Mouse (Mus musculus): ENCODE data around the gene Atf7ip. TPM values are rescaled to one million over a fixed set of nuclear protein-coding genes. Genes with fewer than 3 reads are reported as not detected.

Gene Atf7ip
- polyA plus RNA-seq, 1 experiment from 2014 or later: 41.2 TPM

DNA sequence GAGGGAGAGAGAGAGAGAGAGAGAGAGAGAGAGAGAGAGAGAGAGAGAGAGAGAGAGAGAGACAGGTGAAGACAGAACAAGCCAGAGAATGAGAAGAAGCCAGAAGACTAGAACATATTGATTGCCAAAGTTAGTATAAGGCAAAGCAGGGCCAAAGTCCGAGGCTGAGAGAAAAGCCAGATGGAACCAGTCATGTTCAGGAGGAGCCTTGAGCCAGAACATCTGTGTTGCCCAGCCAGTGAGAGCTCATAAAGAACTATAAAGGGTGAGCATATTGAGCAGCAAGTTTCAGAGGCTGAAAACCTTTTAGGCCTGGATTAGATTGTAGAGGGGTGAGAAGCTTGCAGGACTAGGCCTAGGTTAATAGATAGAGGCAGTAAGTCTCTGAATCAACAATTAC, 28.1 kb upstream of the Atf7ip start:
- H3K27me3 ChIP-seq (ENCODE audit: control insufficient read depth, insufficient read depth, low read depth, low read length): no peaks in the 10 kb centered on the region
- H3K9me3 ChIP-seq (ENCODE audit: control insufficient read depth, low read length): no peaks in the 10 kb centered on the region
- no peaks in the 10 kb centered on the region for H3K36me3 ChIP-seq (ENCODE audit: control insufficient read depth, insufficient read depth, low read length)
- H3K4me3 ChIP-seq (ENCODE audit: low read length): no peak overlapping the region
- no peak overlapping the region for H3K9ac ChIP-seq (ENCODE audit: low read length)
- H3K27ac ChIP-seq (ENCODE audit: low read length): no peak overlapping the region
- WGBS: 70% methylated on average over 1 of the region's 1 CpGs
- H3K4me1 ChIP-seq (replicated peaks; ENCODE audit: control insufficient read depth, insufficient read depth, low read length): no peaks in the 10 kb centered on the region
- H3K4me2 ChIP-seq (ENCODE audit: low read depth, low read length): no peak overlapping the region
- ATAC-seq (ENCODE audit: low read depth): peak; percentile 61

- no peak for ATAC-seq (ENCODE audit: low read depth)
- no peaks in the 10 kb centered on the region for H3K36me3 ChIP-seq (ENCODE audit: control insufficient read depth, insufficient read depth, low read length)
- no peak overlapping the region for H3K9ac ChIP-seq (ENCODE audit: low read length)
- H3K4me2 ChIP-seq (ENCODE audit: low read depth, low read length): no peak overlapping the region
- 93% methylated on average over 2 of the region's 2 CpGs for WGBS
- H3K4me3 ChIP-seq (ENCODE audit: low read length): no peak overlapping the region
- H3K27me3 ChIP-seq (ENCODE audit: control insufficient read depth, insufficient read depth, low read depth, low read length): no peaks in the 10 kb centered on the region
- no peak overlapping the region for H3K27ac ChIP-seq (ENCODE audit: low read length)
- H3K9me3 ChIP-seq (ENCODE audit: control insufficient read depth, low read length): peaks cover 3% of the 10 kb centered on the region; the same call in 1 of the 2 replicates
- H3K4me1 ChIP-seq (replicated peaks; ENCODE audit: control insufficient read depth, insufficient read depth, low read length): no peaks in the 10 kb centered on the region
Observed at GRCm38 (mm10) chr6:136483531-136483930, 22.4 kb upstream of the Atf7ip start.

DNA sequence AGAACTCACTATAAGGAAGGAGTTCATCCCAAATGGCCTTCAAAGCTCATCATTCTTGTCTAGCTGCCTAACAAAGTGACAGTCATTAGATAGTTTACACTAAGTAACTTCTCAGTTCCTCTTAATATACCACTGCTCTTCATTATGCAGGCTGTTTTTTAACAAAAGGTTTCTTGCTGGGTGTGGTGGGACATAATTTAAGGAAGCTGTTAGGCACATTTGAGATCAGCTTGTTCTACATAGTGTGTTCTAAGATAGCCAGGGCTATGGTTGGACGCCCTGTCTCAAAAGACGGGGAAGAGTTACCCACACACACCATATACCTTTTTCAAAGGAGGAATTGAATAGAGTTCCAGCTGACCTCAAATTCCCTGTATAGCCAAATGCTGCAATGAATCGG, 21.9 kb upstream of the Atf7ip start:
- Histone ChIP-seq H3K4me1 (replicated peaks; ENCODE audit: control insufficient read depth, insufficient read depth, low read length) (no peaks in the 10 kb centered on the region), H3K27ac (ENCODE audit: low read length) (no peak overlapping the region), H3K36me3 (ENCODE audit: control insufficient read depth, insufficient read depth, low read length) (no peaks in the 10 kb centered on the region), H3K4me2 (ENCODE audit: low read depth, low read length) (no peak overlapping the region), H3K4me3 (ENCODE audit: low read length) (no peak overlapping the region), H3K9ac (ENCODE audit: low read length) (no peak overlapping the region), H3K9me3 (ENCODE audit: control insufficient read depth, low read length) (peaks cover 3% of the 10 kb centered on the region; the same call in 1 of the 2 replicates), H3K27me3 (ENCODE audit: control insufficient read depth, insufficient read depth, low read depth, low read length) (no peaks in the 10 kb centered on the region)
- ATAC-seq (ENCODE audit: low read depth): no peak
- WGBS: 91% methylated on average over 3 of the region's 3 CpGs

GRCm38 (mm10) chr6:136486166-136486565, 19.8 kb upstream of the Atf7ip start:
- H3K27me3 ChIP-seq (ENCODE audit: control insufficient read depth, insufficient read depth, low read depth, low read length): no peaks in the 10 kb centered on the region
- peaks cover 4% of the 10 kb centered on the region; the same call in 1 of the 2 replicates for H3K4me1 ChIP-seq (replicated peaks; ENCODE audit: control insufficient read depth, insufficient read depth, low read length)
- 78% methylated on average over 4 of the region's 4 CpGs for WGBS
- H3K36me3 ChIP-seq (ENCODE audit: control insufficient read depth, insufficient read depth, low read length): no peaks in the 10 kb centered on the region
- H3K9ac ChIP-seq (ENCODE audit: low read length): no peak overlapping the region
- H3K27ac ChIP-seq (ENCODE audit: low read length): no peak overlapping the region
- H3K4me3 ChIP-seq (ENCODE audit: low read length): no peak overlapping the region
- no peak for ATAC-seq (ENCODE audit: low read depth)
- H3K4me2 ChIP-seq (ENCODE audit: low read depth, low read length): no peak overlapping the region
- H3K9me3 ChIP-seq (ENCODE audit: control insufficient read depth, low read length): peaks cover 3% of the 10 kb centered on the region; the same call in 1 of the 2 replicates

GRCm38 (mm10) chr6:136486801-136487553, 19.0 kb upstream of the Atf7ip start:
- H3K27me3 ChIP-seq (ENCODE audit: control insufficient read depth, insufficient read depth, low read depth, low read length): no peaks in the 10 kb centered on the region
- no peak overlapping the region for H3K4me3 ChIP-seq (ENCODE audit: low read length)
- peak; percentile 37; the same call in 1 of the 2 replicates for ATAC-seq (ENCODE audit: low read depth)
- H3K27ac ChIP-seq (ENCODE audit: low read length): no peak overlapping the region
- peaks cover 3% of the 10 kb centered on the region; the same call in 1 of the 2 replicates for H3K9me3 ChIP-seq (ENCODE audit: control insufficient read depth, low read length)
- no peak overlapping the region for H3K9ac ChIP-seq (ENCODE audit: low read length)
- peak overlapping the region; percentile 18 for H3K4me2 ChIP-seq (ENCODE audit: low read depth, low read length)
- whole genome bisulfite sequencing: 49% methylated on average over 32 of the region's 36 CpGs
- H3K4me1 ChIP-seq (replicated peaks; ENCODE audit: control insufficient read depth, insufficient read depth, low read length): peaks cover 4% of the 10 kb centered on the region; the same call in 1 of the 2 replicates
- H3K36me3 ChIP-seq (ENCODE audit: control insufficient read depth, insufficient read depth, low read length): no peaks in the 10 kb centered on the region

- Histone ChIP-seq H3K27ac (ENCODE audit: low read length) (no peak overlapping the region), H3K4me1 (replicated peaks; ENCODE audit: control insufficient read depth, insufficient read depth, low read length) (peaks cover 4% of the 10 kb centered on the region; the same call in 1 of the 2 replicates), H3K9me3 (ENCODE audit: control insufficient read depth, low read length) (peaks cover 3% of the 10 kb centered on the region; the same call in 1 of the 2 replicates), H3K9ac (ENCODE audit: low read length) (no peak overlapping the region), H3K4me2 (ENCODE audit: low read depth, low read length) (no peak overlapping the region), H3K27me3 (ENCODE audit: control insufficient read depth, insufficient read depth, low read depth, low read length) (no peaks in the 10 kb centered on the region), H3K4me3 (ENCODE audit: low read length) (no peak overlapping the region), H3K36me3 (ENCODE audit: control insufficient read depth, insufficient read depth, low read length) (no peaks in the 10 kb centered on the region)
- WGBS: 90% methylated on average over 1 of the region's 1 CpGs
- ATAC-seq (ENCODE audit: low read depth): no peak
Observed at GRCm38 (mm10) chr6:136487554-136487950, 18.4 kb upstream of the Atf7ip start.

- Histone ChIP-seq H3K9me3 (ENCODE audit: control insufficient read depth, low read length) (peaks cover 3% of the 10 kb centered on the region; the same call in 1 of the 2 replicates), H3K4me3 (ENCODE audit: low read length) (no peak overlapping the region), H3K9ac (ENCODE audit: low read length) (no peak overlapping the region), H3K27me3 (ENCODE audit: control insufficient read depth, insufficient read depth, low read depth, low read length) (no peaks in the 10 kb centered on the region), H3K36me3 (ENCODE audit: control insufficient read depth, insufficient read depth, low read length) (no peaks in the 10 kb centered on the region), H3K4me2 (ENCODE audit: low read depth, low read length) (no peak overlapping the region), H3K4me1 (replicated peaks; ENCODE audit: control insufficient read depth, insufficient read depth, low read length) (peaks cover 4% of the 10 kb centered on the region; the same call in 1 of the 2 replicates), H3K27ac (ENCODE audit: low read length) (peak overlapping the region; percentile 66)
- WGBS: 62% methylated on average over 3 of the region's 3 CpGs
- ATAC-seq (ENCODE audit: low read depth): no peak
Observed at GRCm38 (mm10) chr6:136489899-136490298, 16.1 kb upstream of the Atf7ip start.

GRCm38 (mm10) chr6:136490516-136491475, 15.2 kb upstream of the Atf7ip start:
- peak overlapping the region; percentile 30; the same call in 1 of the 2 replicates for H3K27ac ChIP-seq (ENCODE audit: low read length)
- H3K9ac ChIP-seq (ENCODE audit: low read length): no peak overlapping the region
- H3K9me3 ChIP-seq (ENCODE audit: control insufficient read depth, low read length): peaks cover 3% of the 10 kb centered on the region; the same call in 1 of the 2 replicates
- H3K36me3 ChIP-seq (ENCODE audit: control insufficient read depth, insufficient read depth, low read length): no peaks in the 10 kb centered on the region
- 0 out of 2 replicates have a peak, but pooled peaks have one; percentile 21 for ATAC-seq (ENCODE audit: low read depth)
- no peak overlapping the region for H3K4me3 ChIP-seq (ENCODE audit: low read length)
- no peaks in the 10 kb centered on the region for H3K27me3 ChIP-seq (ENCODE audit: control insufficient read depth, insufficient read depth, low read depth, low read length)
- H3K4me2 ChIP-seq (ENCODE audit: low read depth, low read length): no peak overlapping the region
- peaks cover 4% of the 10 kb centered on the region; the same call in 1 of the 2 replicates for H3K4me1 ChIP-seq (replicated peaks; ENCODE audit: control insufficient read depth, insufficient read depth, low read length)
- 41% methylated on average over 6 of the region's 6 CpGs for WGBS

- H3K4me1 ChIP-seq (replicated peaks; ENCODE audit: control insufficient read depth, insufficient read depth, low read length): peaks cover 4% of the 10 kb centered on the region; the same call in 1 of the 2 replicates
- no peaks in the 10 kb centered on the region for H3K36me3 ChIP-seq (ENCODE audit: control insufficient read depth, insufficient read depth, low read length)
- no peak overlapping the region for H3K4me3 ChIP-seq (ENCODE audit: low read length)
- no peak overlapping the region for H3K9ac ChIP-seq (ENCODE audit: low read length)
- no peaks in the 10 kb centered on the region for H3K27me3 ChIP-seq (ENCODE audit: control insufficient read depth, insufficient read depth, low read depth, low read length)
- H3K4me2 ChIP-seq (ENCODE audit: low read depth, low read length): no peak overlapping the region
- H3K9me3 ChIP-seq (ENCODE audit: control insufficient read depth, low read length): peaks cover 3% of the 10 kb centered on the region; the same call in 1 of the 2 replicates
- WGBS: 66% methylated on average over 5 of the region's 5 CpGs
- no peak for ATAC-seq (ENCODE audit: low read depth)
- no peak overlapping the region for H3K27ac ChIP-seq (ENCODE audit: low read length)
Observed at GRCm38 (mm10) chr6:136491631-136492030, 14.3 kb upstream of the Atf7ip start.

All from lung, embryonic 16.5 days (tissue).